Mouse (Mus musculus) adrenal gland, adult (tissue): ENCODE data around the gene Olfr1136.

Experiments used
- DNase-seq, 2 experiments: peaks; one replicate each; pipeline ENCODE4 v3.0.0; 2022 to 2023; ENCODE audit warnings: low spot score in 1 of 2; ENCODE audit not compliant: inconsistent age in 2 of 2

The Olfr1136 gene

GRCm38 (mm10) chr2:87693847-87694246 lies at the start of gene Olfr1136:
TSS of gene Olfr1136 (minus strand) at chr2:87693947.
- no peak for DNase-seq

DNA sequence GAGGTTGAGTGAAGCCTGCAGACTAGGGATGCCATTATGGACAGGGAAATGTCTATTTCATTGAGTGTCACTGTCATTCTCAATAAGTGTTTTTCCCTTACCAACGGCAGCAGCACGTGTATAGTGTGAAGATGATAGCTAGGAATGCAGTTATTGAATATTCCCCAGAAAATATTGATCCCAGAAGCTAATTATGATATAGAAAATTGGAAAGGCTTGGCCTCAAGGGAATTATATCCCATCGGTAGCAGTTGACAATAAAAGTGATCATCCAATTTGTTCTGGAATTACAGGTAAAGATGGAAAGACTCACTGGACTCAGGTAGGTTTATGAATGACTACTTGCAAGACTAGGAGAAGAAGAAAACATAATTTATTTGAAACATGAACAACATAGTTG lies 49.7 kb upstream of the Olfr1136 start, which contains the start of gene Olfr1140:
Gene Olfr1140 (plus strand): TSS at position 301 of the 400 bp plus-strand sequence.
- DNase-seq: no peak

- no peak for DNase-seq
These were observed 46.1 kb upstream of the Olfr1136 start, which contains the start of gene Olfr1138 for GRCm38 (mm10) chr2:87739878-87740277. TSS of gene Olfr1138 (minus strand) at chr2:87739978.

- DNase-seq: no peak
These were observed 19.3 kb upstream of the Olfr1136 start, which contains the start of gene Olfr1137 for GRCm38 (mm10) chr2:87713079-87713478. TSS of gene Olfr1137 (minus strand) at chr2:87713179.

GRCm38 (mm10) chr2:87673564-87673963 lies 20.2 kb downstream of the Olfr1136 start, which contains the start of gene Olfr1135:
TSS of gene Olfr1135 (minus strand) at chr2:87673664.
- DNase-seq: no peak

DNA sequence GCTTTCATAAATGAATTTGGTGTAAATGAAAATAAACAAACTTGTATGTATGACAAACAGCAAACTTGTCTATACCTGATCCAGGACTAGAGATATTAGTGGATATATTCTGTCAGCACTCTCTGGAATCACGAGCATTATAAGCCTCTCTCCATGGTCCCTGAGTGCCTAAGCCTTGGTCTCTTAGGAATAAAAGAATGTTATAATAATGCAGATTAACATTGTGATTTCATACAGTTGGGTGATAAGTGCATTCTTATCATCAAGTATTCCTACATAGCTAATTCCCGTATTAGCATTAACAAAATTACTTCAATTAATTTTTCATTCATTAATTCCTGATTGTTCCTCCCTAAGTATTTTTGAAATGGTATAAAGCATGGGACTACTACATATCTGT lies 35.4 kb downstream of the Olfr1136 start, which contains the start of gene Olfr1134:
Gene Olfr1134 (minus strand): TSS at position 101 of the 400 bp plus-strand sequence.
- no peak for DNase-seq

- no peak for DNase-seq
These were observed 46.5 kb downstream of the Olfr1136 start, which contains the start of gene Olfr1133 for GRCm38 (mm10) chr2:87647274-87647673. TSS of gene Olfr1133 (minus strand) at chr2:87647374.
